Mouse (Mus musculus) erythroblast, embryonic 14.5 days (primary cell): ENCODE data around the gene Mapt.
"Not testable (repeated sequence)": the region's sequence is repeated elsewhere in the genome, so short reads cannot be mapped to it uniquely, and the experiment has no call there.

Source experiments
- GATA1 ChIP-seq: IDR thresholded peaks from 2 replicates; pipeline ENCODE4 v1.6.1; 2012; ENCODE audit warnings: low read length, inconsistent platforms, mixed read lengths
- TAL1 ChIP-seq: IDR thresholded peaks from 3 replicates; pipeline ENCODE4 v1.6.1; 2012; ENCODE audit warnings: low read length, inconsistent platforms, mixed read lengths

GRCm38 (mm10) chr11:104245478-104245877 lies 14.3 kb downstream of the Mapt start:
- TF ChIP-seq GATA1, TAL1: not testable (repeated sequence)
